Mouse (Mus musculus) midbrain, postnatal 0 days (tissue): ENCODE measurements at regions not wholly inside any gene's neighbourhood (a gene's known extent, or its start where the extent isn't known, plus 50 kb on each side); places are given as distances from the start of the nearest gene placed in this dataset.

Experiments used
- ATAC-seq: fragments of 200-750 bp; cut with Nextera tagmentation; 2 replicates; pipeline ENCODE4 v1.8.0; 2017; ENCODE audit warnings: moderate number of reproducible peaks, mild to moderate bottlenecking, moderate TSS enrichment, moderate library complexity; ENCODE audit not compliant: low FRiP score
- DNase-seq: peaks from one replicate; pipeline ENCODE4 v3.0.0-alpha.2; 2015; ENCODE audit warnings: low spot score
- H3K27ac ChIP-seq: fragments of 300-500 bp; sonication (generic); 2 replicates; pipeline ENCODE4 v1.5.1; 2014; ENCODE audit warnings: low read depth, mild to moderate bottlenecking, low read length, mixed read lengths
- H3K27me3 ChIP-seq: fragments of 300-500 bp; sonication (generic); 2 replicates; pipeline ENCODE4 v1.6.1; 2014; ENCODE audit warnings: low read length, control low read depth, mixed read lengths; ENCODE audit not compliant: insufficient read depth
- H3K36me3 ChIP-seq: fragments of 300-500 bp; sonication (generic); 2 replicates; pipeline ENCODE4 v1.6.1; 2014; ENCODE audit warnings: low read length, control low read depth, mixed read lengths; ENCODE audit not compliant: insufficient read depth
- H3K4me1 ChIP-seq: fragments of 300-500 bp; sonication (generic); 2 replicates; pipeline ENCODE4 v1.6.1; 2014; ENCODE audit warnings: mild to moderate bottlenecking, control low read depth, antibody characterized with exemption, low read length, mixed read lengths; ENCODE audit not compliant: insufficient read depth
- H3K4me2 ChIP-seq: fragments of 300-500 bp; sonication (generic); 2 replicates; pipeline ENCODE4 v1.6.1; 2014; ENCODE audit warnings: low read depth, mild to moderate bottlenecking, low read length, mixed read lengths; ENCODE audit not compliant: poor library complexity, severe bottlenecking
- H3K4me3 ChIP-seq: fragments of 300-500 bp; sonication (generic); 2 replicates; pipeline ENCODE4 v1.5.1; 2014; ENCODE audit warnings: low read depth, mild to moderate bottlenecking, low read length, moderate library complexity
- H3K9ac ChIP-seq: fragments of 300-500 bp; sonication (generic); replicated peaks from 2 replicates; pipeline ENCODE4 v1.6.1; 2014; ENCODE audit warnings: mild to moderate bottlenecking, low read length, moderate library complexity, mixed read lengths; ENCODE audit not compliant: poor library complexity, severe bottlenecking
- H3K9me3 ChIP-seq: fragments of 300-500 bp; sonication (generic); 2 replicates; pipeline ENCODE4 v1.6.1; 2016; ENCODE audit warnings: low read length, control low read depth
- CTCF ChIP-seq: IDR thresholded peaks from 2 replicates; pipeline ENCODE4 v1.5.1; 2016; ENCODE audit warnings: antibody characterized with exemption, mild to moderate bottlenecking
- WGBS: fragments of 180-500 bp; shearing (Covaris S2); extraction: QIAGEN DNeasy Blood & Tissue Kit; methylation state at CpG from one replicate; pipeline ENCODE4 v1.1.7; 2014; 5-methylcytosine and 5-hydroxymethylcytosine counted together

GRCm38 (mm10) chr16:24154816-24155357 lies 166.2 kb upstream of the Bcl6 start:
- Histone ChIP-seq H3K9me3 (no peaks in the 10 kb centered on the region), H3K36me3 (no peaks in the 10 kb centered on the region), H3K27me3 (no peaks in the 10 kb centered on the region), H3K4me1 (no peaks in the 10 kb centered on the region), H3K4me3 (no peak overlapping the region), H3K27ac (no peak overlapping the region), H3K9ac (no peak overlapping the region), H3K4me2 (no peak overlapping the region)
- no peak for DNase-seq
- no peak for ATAC-seq
- 81% methylated on average over 4 of the region's 4 CpGs for WGBS
- TF ChIP-seq CTCF, result no peak

- no peak for DNase-seq
- TF ChIP-seq CTCF, result no peak
- 79% methylated on average over 1 of the region's 1 CpGs for WGBS
- ATAC-seq, result no peak
- Histone ChIP-seq H3K9ac (no peak overlapping the region), H3K27me3 (no peaks in the 10 kb centered on the region), H3K36me3 (no peaks in the 10 kb centered on the region), H3K9me3 (no peaks in the 10 kb centered on the region), H3K4me3 (no peak overlapping the region), H3K27ac (no peak overlapping the region), H3K4me2 (no peak overlapping the region), H3K4me1 (no peaks in the 10 kb centered on the region)
These were observed 165.3 kb upstream of the Bcl6 start for GRCm38 (mm10) chr16:24153943-24154342.

- H3K4me3 ChIP-seq, result no peak overlapping the region
- no peaks in the 10 kb centered on the region for H3K36me3 ChIP-seq
- H3K9me3 ChIP-seq, result no peaks in the 10 kb centered on the region
- H3K4me2 ChIP-seq, result no peak overlapping the region
- H3K9ac ChIP-seq, result no peak overlapping the region
- H3K27ac ChIP-seq, result no peak overlapping the region
- no peaks in the 10 kb centered on the region for H3K27me3 ChIP-seq
- no peak for ATAC-seq
- no peaks in the 10 kb centered on the region for H3K4me1 ChIP-seq
- DNase-seq, result no peak
- TF ChIP-seq CTCF, result no peak
- WGBS, result 83% methylated on average over 7 of the region's 7 CpGs
These were observed 163.2 kb upstream of the Bcl6 start for GRCm38 (mm10) chr16:24151831-24152247.

- no peak for TF ChIP-seq CTCF
- Histone ChIP-seq H3K27me3 (no peaks in the 10 kb centered on the region), H3K4me1 (no peaks in the 10 kb centered on the region), H3K9ac (no peak overlapping the region), H3K4me2 (no peak overlapping the region), H3K9me3 (no peaks in the 10 kb centered on the region), H3K36me3 (no peaks in the 10 kb centered on the region), H3K4me3 (no peak overlapping the region), H3K27ac (no peak overlapping the region)
- DNase-seq, result no peak
- 86% methylated on average over 7 of the region's 7 CpGs for WGBS
- no peak for ATAC-seq
These were observed 162.6 kb upstream of the Bcl6 start for GRCm38 (mm10) chr16:24151178-24151725.

GRCm38 (mm10) chr16:24150512-24150911 lies 161.9 kb upstream of the Bcl6 start:
- 92% methylated on average over 2 of the region's 2 CpGs for WGBS
- ATAC-seq, result no peak

GRCm38 (mm10) chr16:24149441-24149840 lies 160.8 kb upstream of the Bcl6 start:
- no peak for ATAC-seq

More at GRCm38 (mm10) chr16:24150512-24150911, 161.9 kb upstream of the Bcl6 start:
- H3K4me2 ChIP-seq, result no peak overlapping the region
- H3K4me1 ChIP-seq, result no peaks in the 10 kb centered on the region
- no peaks in the 10 kb centered on the region for H3K9me3 ChIP-seq
- no peak overlapping the region for H3K4me3 ChIP-seq
- no peak overlapping the region for H3K9ac ChIP-seq
- H3K36me3 ChIP-seq, result no peaks in the 10 kb centered on the region
- H3K27me3 ChIP-seq, result no peaks in the 10 kb centered on the region
- no peak overlapping the region for H3K27ac ChIP-seq
- no peak for TF ChIP-seq CTCF
- DNase-seq, result no peak

More at GRCm38 (mm10) chr16:24149441-24149840, 160.8 kb upstream of the Bcl6 start:
- H3K27ac ChIP-seq, result no peak overlapping the region
- no peaks in the 10 kb centered on the region for H3K27me3 ChIP-seq
- no peak overlapping the region for H3K4me2 ChIP-seq
- no peak overlapping the region for H3K9ac ChIP-seq
- H3K4me1 ChIP-seq, result no peaks in the 10 kb centered on the region
- H3K4me3 ChIP-seq, result no peak overlapping the region
- no peaks in the 10 kb centered on the region for H3K9me3 ChIP-seq
- no peaks in the 10 kb centered on the region for H3K36me3 ChIP-seq
- DNase-seq, result no peak
- no peak for TF ChIP-seq CTCF
- WGBS, result 49% methylated on average over 4 of the region's 4 CpGs
